Mouse (Mus musculus): ENCODE results near the gene Ciao2a. TPM values are rescaled to one million over a fixed set of nuclear protein-coding genes. Genes with fewer than 3 reads are reported as not detected.

The Ciao2a gene
- polyA plus RNA-seq, 1 experiment: 42.4 TPM

GRCm38 (mm10) chr9:66162995-66163394 is 36.6 kb downstream of the Ciao2a start:
- peaks cover 13% of the 10 kb centered on the region for H3K36me3 ChIP-seq (ENCODE audit: control insufficient read depth, insufficient read depth)
- peak overlapping the region; percentile 21 for H3K4me2 ChIP-seq (ENCODE audit: low read depth)
- H3ac ChIP-seq (ENCODE audit: control insufficient read depth, insufficient read length): no peak overlapping the region
- no peaks in the 10 kb centered on the region for H3K27me3 ChIP-seq (ENCODE audit: control insufficient read depth, insufficient read depth, insufficient read length)
- peaks cover 66% of the 10 kb centered on the region for H3K79me2 ChIP-seq (ENCODE audit: control insufficient read depth, insufficient read depth)
- no peak overlapping the region for H3K4me3 ChIP-seq
- TF ChIP-seq USF1 (IDR thresholded peaks at IDR 0.05; ENCODE audit: low read depth) (no peak), POLR2A (IDR thresholded peaks at IDR 0.05; ENCODE audit: insufficient read length, low read depth) (no peak)

GRCm38 (mm10) chr9:66167222-66167621 is 40.8 kb downstream of the Ciao2a start:
- Histone ChIP-seq H3ac (ENCODE audit: control insufficient read depth, insufficient read length) (no peak overlapping the region), H3K4me2 (ENCODE audit: low read depth) (no peak overlapping the region), H3K27me3 (ENCODE audit: control insufficient read depth, insufficient read depth, insufficient read length) (no peaks in the 10 kb centered on the region), H3K36me3 (ENCODE audit: control insufficient read depth, insufficient read depth) (peaks cover 26% of the 10 kb centered on the region), H3K4me3 (no peak overlapping the region), H3K79me2 (ENCODE audit: control insufficient read depth, insufficient read depth) (peaks cover 33% of the 10 kb centered on the region)
- TF ChIP-seq CEBPB (IDR thresholded peaks at IDR 0.05; ENCODE audit: insufficient read depth, poor library complexity, severe bottlenecking) (no peak), E2F4 (IDR thresholded peaks at IDR 0.05; ENCODE audit: insufficient read depth) (no peak), TCF12 (IDR thresholded peaks at IDR 0.05; ENCODE audit: insufficient read depth, poor library complexity, severe bottlenecking) (no peak), MAX (IDR thresholded peaks at IDR 0.05; ENCODE audit: low read depth) (no peak), REST (IDR thresholded peaks at IDR 0.05; ENCODE audit: insufficient read depth, insufficient read length) (no peak), TCF3 (IDR thresholded peaks at IDR 0.05; ENCODE audit: insufficient read length, low read depth) (no peak), MYOD1 (IDR thresholded peaks at IDR 0.05; ENCODE audit: control insufficient read depth in 1 of 3, insufficient read length in 2 of 3, low read depth in 2 of 3) (no peak)

DNA sequence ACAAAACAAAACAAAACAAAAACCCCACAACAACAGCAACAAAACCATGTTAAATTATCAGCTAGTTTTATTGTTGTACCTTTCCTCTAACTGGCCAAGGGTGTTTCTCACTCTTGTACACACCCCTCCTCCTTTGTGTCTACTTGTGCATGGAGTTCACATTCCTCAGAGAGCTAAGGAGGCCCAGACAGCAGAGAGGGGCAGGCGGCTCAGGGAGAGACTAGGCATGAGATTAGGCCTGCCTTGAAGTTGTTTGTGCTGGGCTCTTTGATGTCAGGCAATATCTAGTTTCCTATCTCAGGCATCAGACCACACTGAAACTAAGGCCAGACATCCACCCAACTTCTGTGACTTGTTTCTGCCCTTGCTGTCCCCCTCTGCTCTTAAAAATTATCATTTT is 41.8 kb downstream of the Ciao2a start:
- no peaks in the 10 kb centered on the region for H3K27me3 ChIP-seq (ENCODE audit: control insufficient read depth, insufficient read depth, insufficient read length)
- no peak overlapping the region for H3K4me2 ChIP-seq (ENCODE audit: low read depth)
- TF ChIP-seq E2F4 (IDR thresholded peaks at IDR 0.05; ENCODE audit: insufficient read depth) (no peak), MAX (IDR thresholded peaks at IDR 0.05; ENCODE audit: low read depth) (no peak), REST (IDR thresholded peaks at IDR 0.05; ENCODE audit: insufficient read depth, insufficient read length) (no peak), POLR2A (IDR thresholded peaks at IDR 0.05; ENCODE audit: insufficient read length, low read depth) (no peak), TCF12 (IDR thresholded peaks at IDR 0.05; ENCODE audit: insufficient read depth, poor library complexity, severe bottlenecking) (no peak), USF1 (IDR thresholded peaks at IDR 0.05; ENCODE audit: low read depth) (no peak), SRF (IDR thresholded peaks at IDR 0.05; ENCODE audit: control insufficient read depth, insufficient read length, low read depth) (no peak), POLR2AphosphoS2 (IDR thresholded peaks at IDR 0.05; ENCODE audit: insufficient read length, low read depth) (no peak), TCF3 (IDR thresholded peaks at IDR 0.05; ENCODE audit: insufficient read length, low read depth) (no peak), MYOD1 (IDR thresholded peaks at IDR 0.05; ENCODE audit: control insufficient read depth in 1 of 3, insufficient read length in 2 of 3, low read depth in 2 of 3) (no peak), CEBPB (IDR thresholded peaks at IDR 0.05; ENCODE audit: insufficient read depth, poor library complexity, severe bottlenecking) (no peak), MYOG (IDR thresholded peaks at IDR 0.05; ENCODE audit: control insufficient read depth in 1 of 3, insufficient read depth in 1 of 3, insufficient read length in 2 of 3, low read depth in 2 of 3) (no peak)
- no peak overlapping the region for H3K4me3 ChIP-seq
- no peak overlapping the region for H3ac ChIP-seq (ENCODE audit: control insufficient read depth, insufficient read length)
- H3K79me2 ChIP-seq (ENCODE audit: control insufficient read depth, insufficient read depth): peaks cover 28% of the 10 kb centered on the region
- H3K36me3 ChIP-seq (ENCODE audit: control insufficient read depth, insufficient read depth): peaks cover 26% of the 10 kb centered on the region

- Histone ChIP-seq H3K36me3 (ENCODE audit: control insufficient read depth, insufficient read depth) (peaks cover 26% of the 10 kb centered on the region), H3K79me2 (ENCODE audit: control insufficient read depth, insufficient read depth) (peaks cover 19% of the 10 kb centered on the region), H3ac (ENCODE audit: control insufficient read depth, insufficient read length) (no peak overlapping the region), H3K4me2 (ENCODE audit: low read depth) (no peak overlapping the region), H3K4me3 (no peak overlapping the region), H3K27me3 (ENCODE audit: control insufficient read depth, insufficient read depth, insufficient read length) (no peaks in the 10 kb centered on the region)
- TF ChIP-seq TCF3 (IDR thresholded peaks at IDR 0.05; ENCODE audit: insufficient read length, low read depth) (no peak), POLR2AphosphoS2 (IDR thresholded peaks at IDR 0.05; ENCODE audit: insufficient read length, low read depth) (no peak), MAX (IDR thresholded peaks at IDR 0.05; ENCODE audit: low read depth) (no peak), REST (IDR thresholded peaks at IDR 0.05; ENCODE audit: insufficient read depth, insufficient read length) (no peak), CEBPB (IDR thresholded peaks at IDR 0.05; ENCODE audit: insufficient read depth, poor library complexity, severe bottlenecking) (no peak), MYOG (IDR thresholded peaks at IDR 0.05; ENCODE audit: control insufficient read depth in 1 of 3, insufficient read depth in 1 of 3, insufficient read length in 2 of 3, low read depth in 2 of 3) (no peak), E2F4 (IDR thresholded peaks at IDR 0.05; ENCODE audit: insufficient read depth) (no peak), POLR2A (IDR thresholded peaks at IDR 0.05; ENCODE audit: insufficient read length, low read depth) (no peak), TCF12 (IDR thresholded peaks at IDR 0.05; ENCODE audit: insufficient read depth, poor library complexity, severe bottlenecking) (no peak)
Observed at GRCm38 (mm10) chr9:66170506-66170905, 44.1 kb downstream of the Ciao2a start.

DNA sequence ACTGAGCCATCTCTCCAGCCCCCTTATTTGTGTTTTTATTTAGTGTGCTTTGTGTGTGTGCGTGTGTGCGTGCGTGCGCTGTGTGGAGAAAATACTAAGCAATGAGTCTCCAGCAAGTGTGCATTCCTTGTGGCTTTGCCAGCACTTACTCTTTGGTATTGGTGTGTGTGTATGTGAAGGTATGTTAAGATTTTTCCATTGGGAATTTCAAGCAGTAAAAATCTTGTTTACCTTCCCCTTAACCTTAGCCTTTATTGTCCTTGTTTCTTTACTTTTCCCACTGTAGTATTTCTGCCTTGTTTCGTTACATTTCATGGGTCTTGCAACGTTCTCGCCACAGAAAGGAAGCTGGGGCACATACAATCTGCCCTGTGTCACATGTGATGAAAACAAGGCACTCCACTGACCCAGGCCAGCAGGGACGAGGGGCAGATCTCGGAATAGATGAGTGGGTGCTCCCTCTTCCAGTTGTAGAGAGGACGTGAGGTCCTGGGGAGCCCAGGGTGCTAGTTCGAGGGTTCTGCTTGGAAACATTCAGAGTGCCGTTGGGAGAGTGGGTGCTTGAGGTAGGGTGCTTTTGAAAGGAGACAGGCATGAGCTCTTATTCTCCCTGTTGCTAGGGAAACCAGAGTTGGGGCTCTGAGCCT is 45.0 kb downstream of the Ciao2a start:
- TF ChIP-seq MYOD1 (IDR thresholded peaks at IDR 0.05; ENCODE audit: control insufficient read depth in 1 of 3, insufficient read length in 2 of 3, low read depth in 2 of 3) (no peak), SRF (IDR thresholded peaks at IDR 0.05; ENCODE audit: control insufficient read depth, insufficient read length, low read depth) (no peak), POLR2AphosphoS2 (IDR thresholded peaks at IDR 0.05; ENCODE audit: insufficient read length, low read depth) (no peak), TCF3 (IDR thresholded peaks at IDR 0.05; ENCODE audit: insufficient read length, low read depth) (no peak), CEBPB (IDR thresholded peaks at IDR 0.05; ENCODE audit: insufficient read depth, poor library complexity, severe bottlenecking) (no peak), MYOG (IDR thresholded peaks at IDR 0.05; ENCODE audit: control insufficient read depth in 1 of 3, insufficient read depth in 1 of 3, insufficient read length in 2 of 3, low read depth in 2 of 3) (no peak), E2F4 (IDR thresholded peaks at IDR 0.05; ENCODE audit: insufficient read depth) (no peak), POLR2A (IDR thresholded peaks at IDR 0.05; ENCODE audit: insufficient read length, low read depth) (no peak)
- H3K36me3 ChIP-seq (ENCODE audit: control insufficient read depth, insufficient read depth): peaks cover 27% of the 10 kb centered on the region
- peaks cover 24% of the 10 kb centered on the region for H3K79me2 ChIP-seq (ENCODE audit: control insufficient read depth, insufficient read depth)
- no peak overlapping the region for H3K4me2 ChIP-seq (ENCODE audit: low read depth)
- no peak overlapping the region for H3ac ChIP-seq (ENCODE audit: control insufficient read depth, insufficient read length)
- H3K27me3 ChIP-seq (ENCODE audit: control insufficient read depth, insufficient read depth, insufficient read length): no peaks in the 10 kb centered on the region
- H3K4me3 ChIP-seq: no peak overlapping the region

Data from myocyte (in vitro differentiated cells).